Mouse (Mus musculus) monocyte, adult 2 months (primary cell): Measurements from ENCODE around the gene Fam166a.
"Not testable (repeated sequence)": the region's sequence is repeated elsewhere in the genome, so short reads cannot be mapped to it uniquely, and the experiment has no call there.

Experiments used
- DNase-seq, 2 experiments: peaks; one replicate each; pipeline ENCODE4 v3.0.0; 2022; ENCODE audit warnings: low spot score in 2 of 2, low read depth in 1 of 2

The Fam166a gene

DNA sequence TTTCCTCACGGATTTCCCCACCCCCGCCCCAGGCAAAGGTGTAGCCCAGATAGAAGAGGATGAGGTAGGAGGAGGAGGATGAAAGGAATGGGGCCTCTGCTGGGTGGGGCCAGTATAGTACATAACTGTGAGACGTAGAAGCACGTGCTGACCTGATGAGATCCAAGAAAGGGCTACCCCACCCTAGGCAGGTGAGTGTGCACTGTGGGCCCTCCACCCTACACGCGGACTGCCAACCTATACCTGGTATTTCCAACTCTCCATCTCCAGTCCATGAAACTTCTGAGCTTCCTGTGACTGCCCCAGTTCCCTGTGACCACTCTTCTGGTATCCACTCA lies 22.9 kb downstream of the Fam166a start:
- DNase-seq, result no peak

DNA sequence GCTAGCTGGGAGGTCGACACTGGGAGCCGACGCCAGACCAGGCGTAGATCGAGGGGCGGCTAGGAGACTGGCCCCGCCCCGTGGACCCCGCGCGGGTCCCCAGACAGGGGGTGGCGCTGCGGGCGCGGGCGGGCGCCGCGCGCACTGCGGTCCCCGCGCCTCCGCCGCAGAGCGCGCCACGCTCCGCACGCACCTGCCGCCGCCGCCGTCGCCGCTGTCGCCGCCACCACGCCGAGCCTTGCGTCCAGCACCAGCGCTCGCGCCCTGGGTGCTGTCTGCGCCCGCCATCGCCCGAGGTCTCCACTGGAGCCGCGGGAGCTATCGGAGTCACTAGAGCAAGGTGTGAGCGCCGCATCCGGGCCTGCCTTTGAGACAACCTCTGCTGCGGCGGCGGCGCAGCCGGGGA lies 23.6 kb downstream of the Fam166a start, which contains the start of the genes Rnf208 and Cysrt1:
TSS of gene Rnf208 (plus strand) at position 155 of the 406 bp plus-strand sequence.
TSS of gene Cysrt1 (minus strand) at position 352 of the 406 bp plus-strand sequence.
- no peak for DNase-seq

DNA sequence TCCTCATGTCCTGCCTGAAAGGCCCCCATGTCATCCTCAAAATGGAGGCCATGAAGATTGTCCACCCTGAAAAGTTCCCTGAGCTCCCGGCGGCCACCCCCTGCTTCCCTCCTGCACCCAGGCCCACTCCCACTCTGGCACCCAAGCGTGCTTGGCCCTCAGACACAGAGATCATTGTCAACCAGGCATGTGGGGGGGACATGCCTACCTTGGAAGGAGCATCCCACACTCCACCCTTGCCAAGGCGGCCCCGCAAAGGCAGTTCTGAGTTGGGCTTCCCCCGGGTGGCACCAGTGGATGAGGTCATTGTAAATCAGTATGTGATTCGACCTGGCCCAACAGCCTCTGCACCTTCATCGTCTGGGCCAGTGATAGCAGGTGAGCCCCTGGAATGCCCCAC lies 24.8 kb downstream of the Fam166a start:
- no peak for DNase-seq

DNA sequence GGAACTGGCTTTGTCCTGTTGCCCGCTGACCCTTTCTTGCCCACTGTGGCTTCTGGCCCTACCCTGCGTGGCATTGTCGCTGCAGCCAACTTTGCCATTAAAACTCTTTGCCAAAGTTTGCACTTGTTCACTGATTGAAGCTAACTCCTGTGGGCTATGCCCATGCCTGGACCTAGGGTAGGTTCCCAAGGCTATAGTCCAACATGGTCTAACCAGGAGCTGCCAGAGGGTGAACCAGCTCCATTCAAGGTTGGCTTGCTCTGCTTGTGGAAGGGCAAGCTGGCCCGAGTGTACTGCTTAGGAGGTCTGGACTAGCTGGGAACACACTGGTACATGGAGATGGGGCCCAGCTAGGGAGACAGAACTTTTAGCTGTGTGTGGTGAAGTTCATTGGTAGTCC lies 25.6 kb downstream of the Fam166a start:
- DNase-seq, result no peak

DNA sequence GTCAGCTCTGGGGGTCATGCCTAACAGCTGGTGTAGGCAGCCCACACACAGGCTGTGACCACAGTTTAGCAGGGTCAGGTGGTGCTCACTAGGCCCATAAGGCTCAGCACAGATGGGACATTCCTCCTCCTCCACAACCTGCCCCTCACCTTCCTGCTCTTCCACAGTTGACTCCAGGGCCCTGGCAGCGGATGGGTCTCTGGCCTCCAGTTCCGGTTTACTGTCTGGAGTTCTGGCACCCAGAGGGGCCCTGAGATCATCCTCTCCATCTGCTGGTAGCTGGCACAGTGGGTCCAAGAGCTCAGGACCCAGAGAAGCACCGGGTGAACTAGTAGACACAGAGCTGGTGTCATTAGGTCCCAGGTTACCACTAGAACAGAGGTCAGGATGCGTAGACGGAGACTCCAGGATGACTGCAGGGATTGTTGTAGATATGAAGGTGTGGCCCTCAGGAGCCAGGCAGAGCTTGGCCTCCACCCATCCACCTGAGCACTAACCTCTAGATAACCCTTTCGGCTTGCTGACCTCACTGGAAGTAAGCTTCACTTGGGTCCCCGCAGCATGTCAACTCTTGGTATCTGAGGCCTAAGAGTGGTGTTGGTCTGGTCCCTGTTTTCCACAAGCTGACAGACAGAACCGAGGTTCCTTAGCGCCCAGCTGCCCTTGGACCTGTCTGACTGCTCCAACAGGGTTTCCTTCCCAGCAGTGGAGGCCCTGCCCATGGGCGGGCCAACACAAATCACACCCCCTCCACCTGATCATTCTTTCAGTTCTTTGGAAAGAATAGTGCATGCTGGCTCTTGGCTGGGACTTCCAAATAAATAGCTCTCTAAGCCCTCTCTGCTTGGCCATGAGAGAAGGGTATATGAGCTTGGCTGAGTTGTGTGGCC lies 27.9 kb downstream of the Fam166a start, which contains the start of gene AL732309.1:
TSS of gene AL732309.1 (minus strand) at position 681 of the 890 bp plus-strand sequence.
- no peak for DNase-seq

DNA sequence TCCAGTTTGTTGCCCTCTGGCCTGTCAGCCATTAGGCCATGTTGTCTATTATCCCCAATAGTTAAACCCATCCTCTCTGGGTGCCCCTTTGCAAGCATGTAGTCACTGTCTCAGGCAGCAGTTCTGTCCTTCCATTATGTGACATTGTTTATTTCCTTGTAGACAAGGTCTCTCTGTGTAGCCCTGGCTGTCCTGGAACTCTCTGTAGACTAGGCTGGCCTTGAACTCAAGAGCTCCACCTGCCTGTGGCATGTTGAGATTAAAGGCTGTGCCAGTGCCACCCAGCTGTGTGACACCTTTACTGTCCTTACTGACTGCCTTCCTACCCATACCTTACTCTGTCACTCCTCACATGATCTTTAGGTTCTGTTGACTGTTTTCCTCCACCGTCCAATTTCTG lies 33.8 kb downstream of the Fam166a start:
- DNase-seq, result no peak

GRCm38 (mm10) chr2:25255284-25255779 lies 36.8 kb downstream of the Fam166a start, which contains the start of gene Tmem203:
TSS of gene Tmem203 (plus strand) at chr2:25255439.
- peak; percentile 63 to 77 for DNase-seq

DNA sequence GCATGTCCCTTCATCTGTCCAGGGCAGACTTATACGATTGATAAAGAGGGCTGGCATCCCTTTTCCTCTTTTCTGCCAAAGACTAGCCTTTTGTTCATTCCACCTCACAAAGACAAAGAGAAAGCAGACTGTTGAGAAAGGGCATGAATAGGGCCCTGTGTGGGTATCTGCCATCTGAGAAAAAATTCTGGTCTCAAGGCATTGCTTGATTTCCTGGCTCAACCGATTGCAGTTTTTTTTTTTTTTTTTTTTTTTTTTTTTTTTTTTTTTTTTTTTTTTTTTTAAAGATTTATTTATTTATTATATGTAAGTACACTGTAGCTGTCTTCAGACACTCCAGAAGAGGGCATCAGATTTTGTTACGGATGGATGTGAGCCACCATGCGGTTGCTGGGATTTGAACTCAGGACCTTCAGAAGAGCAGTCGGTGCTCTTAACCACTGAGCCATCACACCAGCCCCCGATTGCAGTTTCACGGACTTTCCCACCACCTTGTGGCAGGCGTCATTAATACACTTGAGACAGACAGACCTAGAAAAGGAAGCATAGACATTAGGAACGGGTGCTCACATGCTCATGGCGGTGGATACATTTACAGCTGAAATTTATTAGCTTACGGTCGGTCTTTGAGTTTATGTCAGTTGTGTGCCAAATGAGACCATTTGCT lies 38.0 kb downstream of the Fam166a start:
- peak in 1 of 2 experiments; percentile 53 for DNase-seq

GRCm38 (mm10) chr2:25257250-25257649 lies 38.7 kb downstream of the Fam166a start:
- DNase-seq, result not testable (repeated sequence)

- DNase-seq, result no peak
Measured at GRCm38 (mm10) chr2:25258887-25259286, 40.3 kb downstream of the Fam166a start.

GRCm38 (mm10) chr2:25261870-25262269 lies 43.3 kb downstream of the Fam166a start:
- DNase-seq, result no peak

GRCm38 (mm10) chr2:25262291-25262767 lies 43.8 kb downstream of the Fam166a start, which contains the start of gene Tprn:
TSS of gene Tprn (plus strand) at chr2:25262618.
- DNase-seq, result peak; percentile 78 to 84

DNA sequence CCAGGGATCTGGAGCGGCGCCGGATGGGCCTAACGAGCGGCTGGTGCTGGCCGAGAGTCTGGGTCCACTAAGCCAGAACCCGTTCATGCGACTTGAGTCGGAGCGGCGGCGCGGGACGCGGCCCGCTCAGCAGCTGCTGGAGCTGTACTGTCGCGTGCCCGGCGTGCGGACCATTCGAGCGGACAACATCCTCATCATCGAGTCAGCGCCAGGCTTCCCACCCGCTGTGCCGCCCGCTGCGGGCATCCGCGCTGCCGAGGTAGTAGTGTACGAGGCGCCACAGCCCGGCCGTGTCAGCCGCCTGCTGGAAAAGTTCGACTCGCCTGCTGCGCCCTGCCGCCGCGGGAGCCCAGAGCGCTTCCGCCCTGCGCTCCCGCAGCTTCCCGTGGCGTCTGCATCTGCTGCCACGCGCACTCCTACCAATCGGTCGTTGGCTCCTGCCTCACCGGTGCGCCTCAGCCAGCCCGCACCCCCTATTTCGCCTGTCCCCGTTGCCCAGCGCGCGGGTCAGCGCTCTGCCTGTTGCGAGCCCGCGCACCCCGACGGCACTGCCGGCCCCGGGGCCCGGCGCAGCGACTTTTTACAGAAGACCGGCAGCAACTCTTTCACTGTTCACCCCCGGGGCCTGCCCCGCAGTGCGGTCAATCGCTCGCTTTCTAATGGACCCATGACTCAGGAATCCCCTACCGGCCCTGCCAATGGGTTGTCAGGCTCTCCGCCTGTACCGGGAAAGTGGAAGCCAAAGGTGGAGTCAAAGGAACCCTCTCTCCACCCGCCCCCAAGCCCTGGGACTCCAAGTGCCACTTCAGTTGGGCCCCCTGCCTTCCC lies 44.5 kb downstream of the Fam166a start:
- DNase-seq, result peak in 1 of 2 experiments; percentile 26

DNA sequence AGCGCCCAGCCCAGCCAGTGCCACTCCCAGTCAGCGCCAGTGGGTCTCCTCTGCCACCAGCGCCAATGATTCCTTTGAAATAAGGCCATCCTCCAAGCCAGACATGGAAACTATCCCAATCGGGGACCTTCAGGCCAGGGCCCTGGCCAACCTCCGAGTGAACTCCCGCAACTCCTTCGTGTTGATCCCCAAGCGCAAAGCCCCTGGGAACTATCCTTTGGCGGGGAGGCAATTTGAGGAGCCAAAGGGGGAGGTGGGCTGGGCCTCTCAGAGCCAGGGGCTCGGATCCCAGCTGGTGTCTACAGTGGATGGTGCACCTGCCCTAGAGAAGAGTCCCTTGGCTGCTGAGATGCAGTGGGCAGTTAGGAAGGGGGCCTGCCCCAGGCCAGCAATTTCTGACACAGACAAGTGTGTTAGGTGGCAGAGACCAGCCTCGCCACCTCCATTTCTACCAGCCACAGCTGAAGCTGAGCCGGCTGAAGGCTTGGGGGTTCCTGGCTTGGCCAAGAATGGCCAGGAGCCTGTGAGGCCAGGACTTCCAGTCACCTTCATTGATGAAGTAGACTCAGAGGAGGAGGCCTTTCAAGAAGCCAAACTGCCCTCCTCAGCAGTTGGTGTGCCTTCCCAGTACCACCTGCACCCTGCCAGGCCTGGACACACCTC lies 45.2 kb downstream of the Fam166a start:
- no peak for DNase-seq

DNA sequence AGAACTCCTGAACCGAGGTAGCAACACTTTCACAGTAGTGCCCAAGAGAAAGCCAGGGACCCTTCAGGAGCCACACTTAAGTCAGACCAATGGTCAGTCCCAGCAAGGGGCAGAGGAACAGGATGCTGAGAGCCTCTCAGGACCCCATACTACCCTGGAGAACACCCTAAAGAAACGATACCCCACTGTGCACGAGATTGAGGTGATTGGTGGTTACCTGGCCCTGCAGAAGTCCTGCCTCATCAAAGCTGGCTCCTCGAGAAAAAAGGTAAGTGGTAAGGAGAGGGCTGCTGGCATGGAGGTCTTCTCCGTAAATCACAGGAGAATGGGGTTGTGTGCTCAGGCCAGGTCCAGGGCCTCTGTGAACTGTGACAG lies 45.7 kb downstream of the Fam166a start:
- DNase-seq, result no peak

- DNase-seq, result no peak
Measured at GRCm38 (mm10) chr2:25264851-25265250, 46.3 kb downstream of the Fam166a start.

GRCm38 (mm10) chr2:25265897-25266656 lies 47.5 kb downstream of the Fam166a start:
- no peak for DNase-seq

- DNase-seq, result no peak
Measured at GRCm38 (mm10) chr2:25266720-25267119, 48.2 kb downstream of the Fam166a start.

DNA sequence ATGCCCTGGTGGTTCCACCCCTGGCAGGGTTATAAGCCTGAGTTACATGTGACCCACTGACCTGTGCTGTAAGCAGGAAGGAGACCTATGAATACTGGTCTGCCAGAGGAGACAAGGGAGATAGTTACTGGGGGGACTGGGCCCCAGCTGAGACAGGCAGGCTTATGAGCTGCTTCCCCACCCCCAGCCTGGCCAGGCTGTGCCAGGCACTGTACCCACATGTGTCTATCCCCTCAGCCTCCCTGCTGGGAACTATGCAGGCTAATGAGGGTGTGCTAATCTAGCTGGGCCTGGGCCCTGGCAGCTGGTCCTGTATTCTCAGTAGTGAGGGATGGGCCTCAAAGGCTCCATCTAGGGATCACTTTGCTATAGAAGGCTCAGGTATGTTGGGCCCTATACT lies 48.7 kb downstream of the Fam166a start:
- no peak for DNase-seq
